Mouse (Mus musculus) heart, embryonic 13.5 days (tissue): ENCODE data around the gene Nt5c. TPM values are rescaled to one million over a fixed set of nuclear protein-coding genes. Genes with fewer than 3 reads are reported as not detected.
A peak's percentile ranks its signal among the peaks of the same experiment; 100 is the strongest.
"Not testable (repeated sequence)": the region's sequence is repeated elsewhere in the genome, so short reads cannot be mapped to it uniquely, and the experiment has no call there.

Source experiments
- ATAC-seq: fragments of 200-750 bp; cut with Nextera tagmentation; 2 replicates; pipeline ENCODE4 v1.8.0; 2017; ENCODE audit warnings: moderate TSS enrichment; ENCODE audit not compliant: insufficient number of reproducible peaks, low FRiP score, low TSS enrichment; ENCODE audit errors: extremely low read depth
- H3K27ac ChIP-seq: fragments of 300-500 bp; sonication (generic); replicated peaks from 2 replicates; pipeline ENCODE4 v1.5.1; 2015; ENCODE audit warnings: moderate library complexity, mild to moderate bottlenecking, inconsistent platforms
- H3K27me3 ChIP-seq: fragments of 300-500 bp; sonication (generic); replicated peaks from 2 replicates; pipeline ENCODE4 v1.6.1; 2015; ENCODE audit warnings: mild to moderate bottlenecking, inconsistent platforms
- H3K36me3 ChIP-seq: fragments of 300-500 bp; sonication (generic); 2 replicates; pipeline ENCODE4 v1.6.1; 2015; ENCODE audit warnings: mild to moderate bottlenecking, inconsistent platforms
- H3K4me1 ChIP-seq: fragments of 300-500 bp; sonication (generic); 2 replicates; pipeline ENCODE4 v1.6.1; 2015; ENCODE audit warnings: inconsistent platforms
- H3K4me2 ChIP-seq: fragments of 300-500 bp; sonication (generic); 2 replicates; pipeline ENCODE4 v1.6.1; 2015; ENCODE audit warnings: inconsistent platforms, mild to moderate bottlenecking, moderate library complexity
- H3K4me3 ChIP-seq: fragments of 300-500 bp; sonication (generic); 2 replicates; pipeline ENCODE4 v1.5.1; 2015; ENCODE audit warnings: moderate library complexity, mild to moderate bottlenecking, inconsistent platforms
- H3K9ac ChIP-seq: fragments of 300-500 bp; sonication (generic); 2 replicates; pipeline ENCODE4 v1.6.1; 2015; ENCODE audit warnings: inconsistent platforms, mild to moderate bottlenecking, moderate library complexity
- H3K9me3 ChIP-seq: fragments of 300-500 bp; sonication (generic); 2 replicates; pipeline ENCODE4 v1.6.1; 2016; ENCODE audit warnings: inconsistent platforms
- WGBS: fragments of 180-500 bp; shearing (Covaris S2); methylation state at CpG from one replicate; pipeline ENCODE4 v1.1.7; 2015; ENCODE audit warnings: mixed read lengths; 5-methylcytosine and 5-hydroxymethylcytosine counted together
- polyA plus RNA-seq: library from polyadenylated mRNA; unstranded; fragments of >200 nt; fragmentation: Nextera tagmentation; extraction: Ambion mirVana; gene quantifications from 2 replicates; pipeline ENCODE4 v1.2.1, GENCODE M21; 2015

Gene Nt5c
- polyA plus RNA-seq, 1 experiment from 2014 or later = 57.0 TPM

- Histone ChIP-seq H3K27me3 (no peaks in the 10 kb centered on the region), H3K4me1 (peaks cover 75% of the 10 kb centered on the region), H3K36me3 (peaks cover 5% of the 10 kb centered on the region; the same call in 1 of the 2 replicates), H3K4me2 (peak overlapping the region; percentile 83), H3K4me3 (peak overlapping the region; percentile 99), H3K9me3 (no peaks in the 10 kb centered on the region), H3K27ac (peak overlapping the region; percentile 84), H3K9ac (peak overlapping the region; percentile 99)
- no peak for ATAC-seq
- 24% methylated on average over 6 of the region's 6 CpGs for WGBS
Measured at GRCm38 (mm10) chr11:115509773-115510506, 18.3 kb upstream of the Nt5c start.

GRCm38 (mm10) chr11:115508061-115508460 is 16.4 kb upstream of the Nt5c start:
- 0 out of 2 replicates have a peak overlapping the region, but pooled peaks have one; percentile 64 for H3K27ac ChIP-seq

GRCm38 (mm10) chr11:115506586-115506985 is 14.9 kb upstream of the Nt5c start:
- ATAC-seq = peak; percentile 24; the same call in 1 of the 2 replicates
- no peaks in the 10 kb centered on the region for H3K9me3 ChIP-seq
- peak overlapping the region; percentile 25; the same call in 1 of the 2 replicates for H3K4me2 ChIP-seq
- 39% methylated on average over 3 of the region's 3 CpGs for WGBS
- peaks cover 36% of the 10 kb centered on the region for H3K36me3 ChIP-seq
- peaks cover 60% of the 10 kb centered on the region for H3K4me1 ChIP-seq
- H3K9ac ChIP-seq = 0 out of 2 replicates have a peak overlapping the region, but pooled peaks have one; percentile 33
- no peaks in the 10 kb centered on the region for H3K27me3 ChIP-seq
- H3K27ac ChIP-seq = peak overlapping the region; percentile 64
- H3K4me3 ChIP-seq = no peak overlapping the region

More at GRCm38 (mm10) chr11:115508061-115508460, 16.4 kb upstream of the Nt5c start:
- no peak overlapping the region for H3K4me3 ChIP-seq
- no peaks in the 10 kb centered on the region for H3K9me3 ChIP-seq
- no peaks in the 10 kb centered on the region for H3K27me3 ChIP-seq
- peak overlapping the region; percentile 4; the same call in 1 of the 2 replicates for H3K4me2 ChIP-seq
- WGBS = 76% methylated on average over 2 of the region's 2 CpGs
- no peak for ATAC-seq
- no peak overlapping the region for H3K9ac ChIP-seq
- H3K36me3 ChIP-seq = peaks cover 21% of the 10 kb centered on the region
- H3K4me1 ChIP-seq = peaks cover 75% of the 10 kb centered on the region

GRCm38 (mm10) chr11:115502636-115503035 is 11.0 kb upstream of the Nt5c start:
- 91% methylated on average over 6 of the region's 6 CpGs for WGBS
- Histone ChIP-seq H3K4me2 (no peak overlapping the region), H3K4me3 (no peak overlapping the region), H3K27me3 (no peaks in the 10 kb centered on the region), H3K9ac (no peak overlapping the region), H3K4me1 (peaks cover 26% of the 10 kb centered on the region), H3K27ac (no peak overlapping the region), H3K9me3 (no peaks in the 10 kb centered on the region), H3K36me3 (peaks cover 76% of the 10 kb centered on the region)
- ATAC-seq = no peak

GRCm38 (mm10) chr11:115496559-115496958 is 4.9 kb upstream of the Nt5c start:
- H3K27ac ChIP-seq, ATAC-seq, H3K4me3 ChIP-seq, H3K9ac ChIP-seq, H3K27me3 ChIP-seq, H3K9me3 ChIP-seq, H3K4me2 ChIP-seq: not testable (repeated sequence)
- Histone ChIP-seq H3K36me3 (peaks cover 51% of the 10 kb centered on the region), H3K4me1 (peaks cover 12% of the 10 kb centered on the region)
- WGBS = 90% methylated on average over 9 of the region's 9 CpGs

GRCm38 (mm10) chr11:115492387-115492786 is 725 bp upstream of the Nt5c start:
- 28% methylated on average over 6 of the region's 6 CpGs for WGBS
- no peak for ATAC-seq
- Histone ChIP-seq H3K36me3 (peaks cover 25% of the 10 kb centered on the region), H3K4me2 (peak overlapping the region; percentile 89), H3K9me3 (no peaks in the 10 kb centered on the region), H3K4me1 (peaks cover 20% of the 10 kb centered on the region), H3K27ac (no peak overlapping the region), H3K4me3 (peak overlapping the region; percentile 82), H3K9ac (peak overlapping the region; percentile 85), H3K27me3 (no peaks in the 10 kb centered on the region)

- Histone ChIP-seq H3K36me3 (peaks cover 19% of the 10 kb centered on the region), H3K27ac (peak overlapping the region; percentile 79), H3K4me3 (peak overlapping the region; percentile 82), H3K4me1 (peaks cover 20% of the 10 kb centered on the region), H3K9ac (peak overlapping the region; percentile 85), H3K4me2 (peak overlapping the region; percentile 89), H3K9me3 (no peaks in the 10 kb centered on the region), H3K27me3 (no peaks in the 10 kb centered on the region)
- ATAC-seq = no peak
- 23% methylated on average over 25 of the region's 25 CpGs for WGBS
Measured at GRCm38 (mm10) chr11:115490441-115491355, 964 bp downstream of the Nt5c start.

- Histone ChIP-seq H3K4me1 (peaks cover 29% of the 10 kb centered on the region), H3K36me3 (peaks cover 19% of the 10 kb centered on the region), H3K9ac (no peak overlapping the region), H3K27me3 (no peaks in the 10 kb centered on the region), H3K4me3 (no peak overlapping the region), H3K27ac (no peak overlapping the region), H3K4me2 (no peak overlapping the region), H3K9me3 (no peaks in the 10 kb centered on the region)
- WGBS = 71% methylated on average over 19 of the region's 19 CpGs
- ATAC-seq = no peak
Measured at GRCm38 (mm10) chr11:115488551-115489104, 3.0 kb downstream of the Nt5c start.

- Histone ChIP-seq H3K9me3 (no peaks in the 10 kb centered on the region), H3K4me2 (no peak overlapping the region), H3K4me3 (no peak overlapping the region), H3K9ac (no peak overlapping the region), H3K36me3 (peaks cover 23% of the 10 kb centered on the region), H3K27me3 (no peaks in the 10 kb centered on the region), H3K27ac (no peak overlapping the region), H3K4me1 (peaks cover 9% of the 10 kb centered on the region)
- no peak for ATAC-seq
- 73% methylated on average over 12 of the region's 12 CpGs for WGBS
Measured at GRCm38 (mm10) chr11:115485155-115485554, 6.5 kb downstream of the Nt5c start.

- no peak for ATAC-seq
- Histone ChIP-seq H3K27ac (no peak overlapping the region), H3K4me2 (no peak overlapping the region), H3K27me3 (no peaks in the 10 kb centered on the region), H3K36me3 (peaks cover 12% of the 10 kb centered on the region), H3K9me3 (no peaks in the 10 kb centered on the region), H3K9ac (no peak overlapping the region), H3K4me1 (peaks cover 9% of the 10 kb centered on the region), H3K4me3 (no peak overlapping the region)
- WGBS = 19% methylated on average over 6 of the region's 6 CpGs
Measured at GRCm38 (mm10) chr11:115483726-115484125, 7.9 kb downstream of the Nt5c start.

GRCm38 (mm10) chr11:115483278-115483677 is 8.4 kb downstream of the Nt5c start:
- Histone ChIP-seq H3K4me2 (no peak overlapping the region), H3K9ac (no peak overlapping the region), H3K9me3 (no peaks in the 10 kb centered on the region), H3K27ac (no peak overlapping the region), H3K4me1 (peaks cover 9% of the 10 kb centered on the region), H3K27me3 (no peaks in the 10 kb centered on the region), H3K36me3 (peaks cover 9% of the 10 kb centered on the region), H3K4me3 (no peak overlapping the region)
- no peak for ATAC-seq
- 69% methylated on average over 11 of the region's 11 CpGs for WGBS
